Mouse (Mus musculus) gastrocnemius, postnatal 10 days (tissue): ENCODE data around the gene 4930558K02Rik. TPM values are rescaled to one million over a fixed set of nuclear protein-coding genes. Genes with fewer than 3 reads are reported as not detected.

Experiments used
- DNase-seq: peaks from one replicate; pipeline ENCODE4 v3.0.0; 2021; ENCODE audit warnings: mixed read lengths
- total RNA-seq, 2 experiments: library from RNA; stranded (reverse); gene quantifications; 2 replicates each; pipeline ENCODE4 v1.2.3; 2021

Gene 4930558K02Rik
- total RNA-seq, 2 experiments from 2014 or later, result not detected

DNA sequence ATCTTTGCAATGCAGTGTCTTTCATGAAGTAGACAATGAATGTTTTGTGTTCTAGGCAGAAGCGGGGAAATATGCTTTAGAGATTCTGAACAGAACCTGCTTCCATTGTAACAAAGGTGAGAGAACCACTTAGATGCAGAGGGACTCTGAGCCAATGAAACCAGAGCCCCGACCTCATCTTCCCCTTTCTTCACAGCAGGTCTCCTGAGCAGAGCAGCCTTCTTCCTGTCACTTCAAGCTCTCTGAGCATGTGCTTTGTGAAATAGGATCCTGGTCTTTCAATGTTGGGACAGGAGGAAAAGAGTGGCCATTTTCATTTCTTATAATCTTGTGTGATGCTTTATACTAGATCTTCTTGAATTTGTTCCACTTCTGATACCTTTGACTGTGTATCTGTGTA is 79.3 kb downstream of the 4930558K02Rik start:
- no peak for DNase-seq

- no peak for DNase-seq
Measured at GRCm38 (mm10) chr1:161897235-161897634, 82.2 kb downstream of the 4930558K02Rik start.

GRCm38 (mm10) chr1:161896130-161896529 is 83.3 kb downstream of the 4930558K02Rik start:
- no peak for DNase-seq

GRCm38 (mm10) chr1:161895014-161895413 is 84.4 kb downstream of the 4930558K02Rik start:
- DNase-seq, result no peak

GRCm38 (mm10) chr1:161894553-161894952 is 84.9 kb downstream of the 4930558K02Rik start:
- DNase-seq, result no peak

GRCm38 (mm10) chr1:161894126-161894525 is 85.3 kb downstream of the 4930558K02Rik start:
- no peak for DNase-seq

Other genes starting within 250 kb of the 4930558K02Rik start
- gene Fasl, start 191.1 kb downstream of the 4930558K02Rik start, total RNA-seq, result not detected
- gene Suco, start 103.0 kb downstream of the 4930558K02Rik start, total RNA-seq, result 10 to 100 TPM; 12.1 to 16.7 TPM
- 10 to 100 TPM; 15.9 to 19.5 TPM for gene Pigc, start 10.4 kb downstream of the 4930558K02Rik start, total RNA-seq